Mouse (Mus musculus) limb, embryonic 14.5 days (tissue): ENCODE measurements at regions not wholly inside any gene's neighbourhood (a gene's known extent, or its start where the extent isn't known, plus 50 kb on each side); places are given as distances from the start of the nearest gene placed in this dataset.

Experiments
- ATAC-seq: fragments of 200-750 bp; cut with Nextera tagmentation; 2 replicates; pipeline ENCODE4 v1.8.0; 2017; ENCODE audit warnings: low read depth, moderate number of reproducible peaks, moderate TSS enrichment; ENCODE audit not compliant: low FRiP score
- DNase-seq: peaks from one replicate; pipeline ENCODE4 v3.0.0-alpha.2; 2015; ENCODE audit warnings: low spot score
- H3K27ac ChIP-seq: fragments of 300-500 bp; sonication (generic); replicated peaks from 2 replicates; pipeline ENCODE4 v1.5.1; 2014; ENCODE audit warnings: low read depth, mild to moderate bottlenecking, low read length, moderate library complexity, mixed read lengths
- H3K27me3 ChIP-seq: fragments of 300-500 bp; sonication (generic); 2 replicates; pipeline ENCODE4 v1.6.1; 2014; ENCODE audit warnings: low read length, mixed read lengths; ENCODE audit not compliant: control insufficient read depth, insufficient read depth
- H3K36me3 ChIP-seq: fragments of 300-500 bp; sonication (generic); 2 replicates; pipeline ENCODE4 v1.6.1; 2014; ENCODE audit warnings: mild to moderate bottlenecking, low read length, moderate library complexity, mixed read lengths; ENCODE audit not compliant: control insufficient read depth, insufficient read depth
- H3K4me1 ChIP-seq: fragments of 300-500 bp; sonication (generic); 2 replicates; pipeline ENCODE4 v1.6.1; 2014; ENCODE audit warnings: antibody characterized with exemption, low read length, mixed read lengths; ENCODE audit not compliant: control insufficient read depth, insufficient read depth
- H3K4me2 ChIP-seq: fragments of 300-500 bp; sonication (generic); replicated peaks from 2 replicates; pipeline ENCODE4 v1.6.1; 2014; ENCODE audit warnings: low read depth, mild to moderate bottlenecking, low read length, moderate library complexity; ENCODE audit not compliant: severe bottlenecking
- H3K4me3 ChIP-seq: fragments of 300-500 bp; sonication (generic); replicated peaks from 2 replicates; pipeline ENCODE4 v1.5.1; 2014; ENCODE audit warnings: low read length
- H3K9ac ChIP-seq: fragments of 300-500 bp; sonication (generic); 2 replicates; pipeline ENCODE4 v1.6.1; 2014; ENCODE audit warnings: mild to moderate bottlenecking, low read depth, low read length, moderate library complexity; ENCODE audit not compliant: severe bottlenecking
- H3K9me3 ChIP-seq: fragments of 300-500 bp; sonication (generic); 2 replicates; pipeline ENCODE4 v1.6.1; 2016; ENCODE audit warnings: low read length; ENCODE audit not compliant: control insufficient read depth
- POLR2A ChIP-seq: fragments of 200-500 bp; IDR thresholded peaks from 2 replicates; pipeline ENCODE4 v1.8.0; 2012; ENCODE audit warnings: inconsistent platforms, mild to moderate bottlenecking, moderate library complexity, borderline replicate concordance; ENCODE audit not compliant: insufficient read depth, insufficient read length; ENCODE audit errors: extremely low read depth
- WGBS: fragments of 180-500 bp; shearing (Covaris S2); extraction: QIAGEN DNeasy Blood & Tissue Kit; methylation state at CpG from one replicate; pipeline ENCODE4 v1.1.7; 2014; 5-methylcytosine and 5-hydroxymethylcytosine counted together

- Histone ChIP-seq H3K27ac (no peak overlapping the region), H3K9ac (no peak overlapping the region), H3K27me3 (no peaks in the 10 kb centered on the region), H3K36me3 (no peaks in the 10 kb centered on the region), H3K4me2 (no peak overlapping the region), H3K9me3 (no peaks in the 10 kb centered on the region), H3K4me1 (0 out of 2 replicates have a peak, but pooled peaks cover 2% of the 10 kb centered on the region), H3K4me3 (no peak overlapping the region)
- DNase-seq = no peak
- 74% methylated on average over 10 of the region's 10 CpGs for WGBS
- no peak for TF ChIP-seq POLR2A
- ATAC-seq = no peak
Measured at GRCm38 (mm10) chr8:36304809-36305208, 539.2 kb downstream of the Gm19410 start.

GRCm38 (mm10) chr8:36306336-36306735 lies 540.7 kb downstream of the Gm19410 start:
- Histone ChIP-seq H3K27ac (no peak overlapping the region), H3K27me3 (no peaks in the 10 kb centered on the region), H3K9ac (no peak overlapping the region), H3K4me1 (0 out of 2 replicates have a peak, but pooled peaks cover 2% of the 10 kb centered on the region), H3K4me3 (no peak overlapping the region), H3K9me3 (no peaks in the 10 kb centered on the region), H3K36me3 (no peaks in the 10 kb centered on the region), H3K4me2 (no peak overlapping the region)
- 82% methylated on average over 4 of the region's 4 CpGs for WGBS
- DNase-seq (no peak), ATAC-seq (no peak)
- no peak for TF ChIP-seq POLR2A

- 89% methylated on average over 8 of the region's 8 CpGs for WGBS
- no peak overlapping the region for H3K4me3 ChIP-seq
- 0 out of 2 replicates have a peak, but pooled peaks cover 2% of the 10 kb centered on the region for H3K4me1 ChIP-seq
- no peak for DNase-seq
- H3K27me3 ChIP-seq = no peaks in the 10 kb centered on the region
- no peak overlapping the region for H3K27ac ChIP-seq
- no peak for ATAC-seq
- no peak for TF ChIP-seq POLR2A
- no peaks in the 10 kb centered on the region for H3K36me3 ChIP-seq
- no peak overlapping the region for H3K9ac ChIP-seq
- no peak overlapping the region for H3K4me2 ChIP-seq
- no peaks in the 10 kb centered on the region for H3K9me3 ChIP-seq
Measured at GRCm38 (mm10) chr8:36307496-36307895, 541.9 kb downstream of the Gm19410 start.

GRCm38 (mm10) chr8:36308056-36308455 lies 542.5 kb downstream of the Gm19410 start:
- no peak for TF ChIP-seq POLR2A
- DNase-seq (no peak), ATAC-seq (no peak)
- Histone ChIP-seq H3K4me2 (no peak overlapping the region), H3K9me3 (no peaks in the 10 kb centered on the region), H3K9ac (no peak overlapping the region), H3K27ac (no peak overlapping the region), H3K36me3 (no peaks in the 10 kb centered on the region), H3K27me3 (no peaks in the 10 kb centered on the region), H3K4me3 (no peak overlapping the region), H3K4me1 (0 out of 2 replicates have a peak, but pooled peaks cover 2% of the 10 kb centered on the region)
- WGBS = 65% methylated on average over 2 of the region's 2 CpGs

- H3K27me3 ChIP-seq = no peaks in the 10 kb centered on the region
- H3K4me3 ChIP-seq = no peak overlapping the region
- 91% methylated on average over 6 of the region's 6 CpGs for WGBS
- TF ChIP-seq POLR2A = no peak
- no peak overlapping the region for H3K27ac ChIP-seq
- no peak for DNase-seq
- 0 out of 2 replicates have a peak, but pooled peaks cover 2% of the 10 kb centered on the region for H3K4me1 ChIP-seq
- ATAC-seq = no peak
- H3K36me3 ChIP-seq = no peaks in the 10 kb centered on the region
- H3K4me2 ChIP-seq = no peak overlapping the region
- no peaks in the 10 kb centered on the region for H3K9me3 ChIP-seq
- no peak overlapping the region for H3K9ac ChIP-seq
Measured at GRCm38 (mm10) chr8:36309326-36309725, 543.7 kb downstream of the Gm19410 start.

- no peak for ATAC-seq
Measured at GRCm38 (mm10) chr8:36309952-36310351, 544.4 kb downstream of the Gm19410 start.

More at GRCm38 (mm10) chr8:36309952-36310351, 544.4 kb downstream of the Gm19410 start:
- 0 out of 2 replicates have a peak, but pooled peaks cover 2% of the 10 kb centered on the region for H3K4me1 ChIP-seq
- no peak overlapping the region for H3K4me2 ChIP-seq
- WGBS = 59% methylated on average over 10 of the region's 10 CpGs
- peak; percentile 42 for DNase-seq
- no peaks in the 10 kb centered on the region for H3K27me3 ChIP-seq
- no peaks in the 10 kb centered on the region for H3K9me3 ChIP-seq
- H3K9ac ChIP-seq = no peak overlapping the region
- TF ChIP-seq POLR2A = no peak
- no peak overlapping the region for H3K4me3 ChIP-seq
- no peaks in the 10 kb centered on the region for H3K36me3 ChIP-seq
- H3K27ac ChIP-seq = no peak overlapping the region
